Mouse (Mus musculus): ENCODE measurements at regions not wholly inside any gene's neighbourhood (a gene's known extent, or its start where the extent isn't known, plus 50 kb on each side); places are given as distances from the start of the nearest gene placed in this dataset.
"Not testable (repeated sequence)": the region's sequence is repeated elsewhere in the genome, so short reads cannot be mapped to it uniquely, and the experiment has no call there.

DNA sequence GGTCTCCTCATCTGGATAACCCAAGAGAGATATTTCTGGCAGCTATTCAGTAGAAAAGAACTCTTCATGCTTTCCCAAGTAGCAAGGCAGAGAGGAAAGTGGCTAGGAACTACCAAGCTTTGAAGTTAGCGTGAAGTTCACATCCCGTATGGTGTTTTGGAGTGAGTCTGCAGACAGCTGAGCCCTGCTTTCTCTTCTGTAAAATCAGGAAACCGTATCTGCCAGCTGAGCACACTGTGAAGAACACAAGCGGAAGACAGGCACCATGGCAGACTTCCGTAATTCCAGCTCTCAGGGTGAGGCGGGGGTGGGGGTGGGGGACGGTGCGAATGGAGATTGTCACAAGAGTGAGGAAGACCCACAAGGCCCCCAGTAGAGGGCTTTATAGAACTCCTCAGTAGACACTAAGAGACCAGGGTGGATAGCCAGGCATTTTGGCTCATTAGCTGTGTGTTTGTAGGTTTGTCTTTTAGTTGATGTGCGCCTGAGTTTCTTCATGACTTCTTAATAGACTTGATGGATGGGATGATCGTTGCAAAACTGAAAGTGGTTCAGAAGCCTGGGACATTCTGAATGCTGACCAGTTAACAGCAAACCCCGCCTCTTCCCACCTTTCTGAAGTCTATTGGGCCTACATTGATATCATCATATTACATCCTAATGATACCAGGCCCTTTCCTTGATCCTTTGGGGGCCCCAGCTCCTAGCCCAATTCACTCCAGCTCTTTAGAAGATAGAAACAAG is 287.4 kb downstream of the 4933412E24Rik start:
- ATAC-seq (replicated peaks; ENCODE audit: low FRiP score, low TSS enrichment, low read depth) (no peak), DNase-seq (ENCODE audit: low spot score) (no peak)
- H3K4me2 ChIP-seq (ENCODE audit: low read length): no peak overlapping the region
- WGBS: 75% methylated on average over 11 of the region's 11 CpGs
- no peak overlapping the region for H3K4me3 ChIP-seq (ENCODE audit: low read depth, low read length)
- H3K9ac ChIP-seq (ENCODE audit: low read length): no peak overlapping the region
- no peaks in the 10 kb centered on the region for H3K36me3 ChIP-seq (ENCODE audit: control insufficient read depth, insufficient read depth, low read length)
- H3K4me1 ChIP-seq (replicated peaks; ENCODE audit: control insufficient read depth, insufficient read depth, low read length): no peaks in the 10 kb centered on the region
- no peaks in the 10 kb centered on the region for H3K9me3 ChIP-seq (ENCODE audit: control insufficient read depth, low read length)
- no peak overlapping the region for H3K27ac ChIP-seq (ENCODE audit: low read depth)
- no peaks in the 10 kb centered on the region for H3K27me3 ChIP-seq (replicated peaks; ENCODE audit: control insufficient read depth, insufficient read depth, low read length)

- WGBS: 68% methylated on average over 8 of the region's 8 CpGs
- H3K27ac ChIP-seq (ENCODE audit: low read depth): no peak overlapping the region
- no peak; the same call in 1 of the 2 replicates for ATAC-seq (replicated peaks; ENCODE audit: low FRiP score, low TSS enrichment, low read depth)
Measured at GRCm38 (mm10) chr15:59728131-59728601, 288.2 kb downstream of the 4933412E24Rik start.

GRCm38 (mm10) chr15:59725881-59726280 is 290.5 kb downstream of the 4933412E24Rik start:
- WGBS: 81% methylated on average over 4 of the region's 4 CpGs
- H3K4me2 ChIP-seq (ENCODE audit: low read length): no peak overlapping the region
- no peak overlapping the region for H3K9ac ChIP-seq (ENCODE audit: low read length)
- no peak overlapping the region for H3K4me3 ChIP-seq (ENCODE audit: low read depth, low read length)
- no peaks in the 10 kb centered on the region for H3K4me1 ChIP-seq (replicated peaks; ENCODE audit: control insufficient read depth, insufficient read depth, low read length)
- no peak for DNase-seq (ENCODE audit: low spot score)
- no peak for ATAC-seq (replicated peaks; ENCODE audit: low FRiP score, low TSS enrichment, low read depth)
- H3K27ac ChIP-seq (ENCODE audit: low read depth): no peak overlapping the region
- H3K36me3 ChIP-seq (ENCODE audit: control insufficient read depth, insufficient read depth, low read length): no peaks in the 10 kb centered on the region
- no peaks in the 10 kb centered on the region for H3K27me3 ChIP-seq (replicated peaks; ENCODE audit: control insufficient read depth, insufficient read depth, low read length)
- H3K9me3 ChIP-seq (ENCODE audit: control insufficient read depth, low read length): no peaks in the 10 kb centered on the region

More at GRCm38 (mm10) chr15:59728131-59728601, 288.2 kb downstream of the 4933412E24Rik start:
- H3K4me2 ChIP-seq (ENCODE audit: low read length): no peak overlapping the region
- H3K4me3 ChIP-seq (ENCODE audit: low read depth, low read length): no peak overlapping the region
- H3K4me1 ChIP-seq (replicated peaks; ENCODE audit: control insufficient read depth, insufficient read depth, low read length): no peaks in the 10 kb centered on the region
- no peak for DNase-seq (ENCODE audit: low spot score)
- H3K9me3 ChIP-seq (ENCODE audit: control insufficient read depth, low read length): no peaks in the 10 kb centered on the region
- H3K9ac ChIP-seq (ENCODE audit: low read length): no peak overlapping the region
- H3K36me3 ChIP-seq (ENCODE audit: control insufficient read depth, insufficient read depth, low read length): no peaks in the 10 kb centered on the region
- H3K27me3 ChIP-seq (replicated peaks; ENCODE audit: control insufficient read depth, insufficient read depth, low read length): no peaks in the 10 kb centered on the region

DNA sequence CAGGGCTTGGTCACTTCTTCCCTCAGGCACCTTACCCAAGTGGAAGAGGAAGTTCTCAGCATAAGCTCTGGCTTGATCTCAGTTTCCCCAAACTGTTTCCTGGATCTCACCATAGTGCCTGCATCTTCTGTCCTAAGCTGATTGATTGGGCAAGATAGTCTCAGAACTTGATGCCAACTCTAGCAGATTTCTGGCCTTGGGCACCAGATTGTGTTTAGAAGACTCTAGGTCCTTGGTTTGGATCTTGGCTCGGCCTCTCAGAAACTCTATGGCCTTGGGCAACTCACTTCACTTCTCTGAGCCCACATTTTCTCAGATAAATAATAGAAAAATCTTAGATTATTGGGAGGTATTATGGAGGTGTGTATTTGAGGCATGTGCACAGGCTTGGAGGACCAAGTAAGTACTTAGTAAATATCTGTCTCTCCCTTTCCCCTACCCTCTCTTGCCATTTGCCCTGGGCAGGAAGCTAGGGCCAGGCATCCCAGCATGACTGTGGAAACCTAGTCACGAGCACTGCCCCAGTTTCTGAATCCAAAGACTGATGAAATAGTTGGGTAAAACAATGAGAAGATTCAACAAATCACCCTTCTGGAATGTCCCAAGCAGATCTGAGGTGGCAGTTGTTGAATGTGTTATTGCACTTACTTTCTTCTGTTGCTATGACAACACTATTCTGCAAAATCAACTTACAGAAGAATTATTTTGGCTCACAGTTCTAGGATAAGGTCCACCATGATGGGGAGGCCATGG is 293.6 kb downstream of the 4933412E24Rik start:
- Histone ChIP-seq H3K9ac (ENCODE audit: low read length) (no peak overlapping the region), H3K4me1 (replicated peaks; ENCODE audit: control insufficient read depth, insufficient read depth, low read length) (no peaks in the 10 kb centered on the region), H3K4me3 (ENCODE audit: low read depth, low read length) (no peak overlapping the region), H3K4me2 (ENCODE audit: low read length) (no peak overlapping the region), H3K36me3 (ENCODE audit: control insufficient read depth, insufficient read depth, low read length) (no peaks in the 10 kb centered on the region), H3K27me3 (replicated peaks; ENCODE audit: control insufficient read depth, insufficient read depth, low read length) (no peaks in the 10 kb centered on the region), H3K9me3 (ENCODE audit: control insufficient read depth, low read length) (no peaks in the 10 kb centered on the region), H3K27ac (ENCODE audit: low read depth) (no peak overlapping the region)
- DNase-seq (ENCODE audit: low spot score) (no peak), ATAC-seq (replicated peaks; ENCODE audit: low FRiP score, low TSS enrichment, low read depth) (no peak)
- 84% methylated on average over 2 of the region's 2 CpGs for WGBS

GRCm38 (mm10) chr15:59721420-59721819 is 295.0 kb downstream of the 4933412E24Rik start:
- Histone ChIP-seq H3K4me3 (ENCODE audit: low read depth, low read length) (no peak overlapping the region), H3K4me1 (replicated peaks; ENCODE audit: control insufficient read depth, insufficient read depth, low read length) (no peaks in the 10 kb centered on the region), H3K9me3 (ENCODE audit: control insufficient read depth, low read length) (no peaks in the 10 kb centered on the region), H3K27me3 (replicated peaks; ENCODE audit: control insufficient read depth, insufficient read depth, low read length) (no peaks in the 10 kb centered on the region), H3K9ac (ENCODE audit: low read length) (no peak overlapping the region), H3K4me2 (ENCODE audit: low read length) (no peak overlapping the region), H3K36me3 (ENCODE audit: control insufficient read depth, insufficient read depth, low read length) (no peaks in the 10 kb centered on the region), H3K27ac (ENCODE audit: low read depth) (no peak overlapping the region)
- no peak for ATAC-seq (replicated peaks; ENCODE audit: low FRiP score, low TSS enrichment, low read depth)
- 75% methylated on average over 4 of the region's 4 CpGs for WGBS
- DNase-seq (ENCODE audit: low spot score): no peak

DNA sequence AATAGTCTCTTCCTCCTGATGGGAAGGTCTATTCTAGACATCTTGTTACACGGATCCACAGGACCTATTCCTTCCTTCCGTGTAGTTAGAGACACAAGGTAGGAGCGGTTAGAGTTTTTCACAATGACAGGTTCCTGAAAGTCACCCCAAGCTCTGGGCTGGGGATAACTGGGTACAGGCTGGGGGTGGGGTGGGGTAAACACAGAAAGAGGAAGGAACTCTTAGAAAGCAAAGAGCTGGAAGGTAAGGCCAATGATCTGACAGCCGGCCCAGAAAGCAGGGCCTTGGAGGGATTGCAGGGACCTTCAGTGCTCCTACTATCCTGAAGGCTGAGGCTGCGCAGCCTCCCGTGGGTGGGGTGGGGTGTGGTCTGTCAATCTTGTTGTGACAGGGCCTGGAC is 295.4 kb downstream of the 4933412E24Rik start:
- H3K4me1 ChIP-seq (replicated peaks; ENCODE audit: control insufficient read depth, insufficient read depth, low read length): no peaks in the 10 kb centered on the region
- no peaks in the 10 kb centered on the region for H3K36me3 ChIP-seq (ENCODE audit: control insufficient read depth, insufficient read depth, low read length)
- no peak for ATAC-seq (replicated peaks; ENCODE audit: low FRiP score, low TSS enrichment, low read depth)
- no peak for DNase-seq (ENCODE audit: low spot score)
- WGBS: 86% methylated on average over 6 of the region's 6 CpGs
- no peaks in the 10 kb centered on the region for H3K9me3 ChIP-seq (ENCODE audit: control insufficient read depth, low read length)
- H3K4me2 ChIP-seq (ENCODE audit: low read length): no peak overlapping the region
- H3K4me3 ChIP-seq (ENCODE audit: low read depth, low read length): no peak overlapping the region
- no peaks in the 10 kb centered on the region for H3K27me3 ChIP-seq (replicated peaks; ENCODE audit: control insufficient read depth, insufficient read depth, low read length)
- H3K27ac ChIP-seq (ENCODE audit: low read depth): no peak overlapping the region
- H3K9ac ChIP-seq (ENCODE audit: low read length): no peak overlapping the region

- no peak for ATAC-seq (replicated peaks; ENCODE audit: low FRiP score, low TSS enrichment, low read depth)
- H3K9me3 ChIP-seq (ENCODE audit: control insufficient read depth, low read length): no peaks in the 10 kb centered on the region
- H3K4me3 ChIP-seq (ENCODE audit: low read depth, low read length): no peak overlapping the region
- DNase-seq (ENCODE audit: low spot score): no peak
- no peaks in the 10 kb centered on the region for H3K4me1 ChIP-seq (replicated peaks; ENCODE audit: control insufficient read depth, insufficient read depth, low read length)
- H3K4me2 ChIP-seq (ENCODE audit: low read length): no peak overlapping the region
- WGBS: 96% methylated on average over 6 of the region's 6 CpGs
- H3K36me3 ChIP-seq (ENCODE audit: control insufficient read depth, insufficient read depth, low read length): no peaks in the 10 kb centered on the region
- H3K9ac ChIP-seq (ENCODE audit: low read length): no peak overlapping the region
- H3K27ac ChIP-seq (ENCODE audit: low read depth): no peak overlapping the region
- H3K27me3 ChIP-seq (replicated peaks; ENCODE audit: control insufficient read depth, insufficient read depth, low read length): no peaks in the 10 kb centered on the region
Measured at GRCm38 (mm10) chr15:59720149-59720548, 296.3 kb downstream of the 4933412E24Rik start.

GRCm38 (mm10) chr15:59719383-59720128 is 296.9 kb downstream of the 4933412E24Rik start:
- DNase-seq (ENCODE audit: low spot score); H3K4me3 ChIP-seq (ENCODE audit: low read depth, low read length); H3K27ac ChIP-seq (ENCODE audit: low read depth); H3K9ac ChIP-seq (ENCODE audit: low read length); ATAC-seq (replicated peaks; ENCODE audit: low FRiP score, low TSS enrichment, low read depth); H3K4me1 ChIP-seq (replicated peaks; ENCODE audit: control insufficient read depth, insufficient read depth, low read length); H3K36me3 ChIP-seq (ENCODE audit: control insufficient read depth, insufficient read depth, low read length); H3K9me3 ChIP-seq (ENCODE audit: control insufficient read depth, low read length); H3K4me2 ChIP-seq (ENCODE audit: low read length); H3K27me3 ChIP-seq (replicated peaks; ENCODE audit: control insufficient read depth, insufficient read depth, low read length): not testable (repeated sequence)
- 77% methylated on average over 6 of the region's 6 CpGs for WGBS

Data from intestine, embryonic 14.5 days (tissue).